Mouse (Mus musculus): ENCODE data around the gene Wnt11.

The Wnt11 gene

DNA sequence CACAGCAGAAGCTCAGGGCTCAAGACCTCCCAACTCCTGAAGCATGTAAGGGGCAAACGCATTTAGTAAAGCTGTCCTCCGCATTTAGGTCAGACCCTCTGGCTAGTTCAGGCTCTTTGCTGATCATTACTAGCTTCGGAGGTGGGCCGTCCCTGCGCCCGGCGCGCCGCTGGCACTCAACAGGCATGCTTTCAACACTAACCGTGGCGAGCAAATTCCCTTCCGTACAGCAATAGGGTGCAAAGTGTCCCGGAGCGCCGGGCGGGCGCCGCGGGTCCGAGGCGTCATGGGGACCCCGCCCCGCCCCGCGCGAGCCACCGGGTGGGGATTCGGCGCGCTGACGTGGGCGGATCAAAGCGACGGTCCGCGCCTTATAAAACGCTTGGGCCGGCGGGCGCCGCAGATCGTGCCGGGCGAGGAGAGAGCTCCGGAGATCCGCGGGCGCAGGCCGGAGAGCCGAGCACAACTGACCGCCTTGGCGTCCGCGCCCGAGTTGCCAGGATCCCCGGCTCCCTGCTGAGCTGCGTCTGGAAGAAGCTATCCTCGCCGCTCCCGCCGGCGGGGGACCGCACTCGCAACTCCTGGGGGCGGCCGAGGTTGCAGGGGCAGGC lies at the start of gene Wnt11:
Gene Wnt11, plus strand, starts transcription at position 402 of the 611 bp plus-strand sequence.
- DNase-seq: peak; percentile 43

DNA sequence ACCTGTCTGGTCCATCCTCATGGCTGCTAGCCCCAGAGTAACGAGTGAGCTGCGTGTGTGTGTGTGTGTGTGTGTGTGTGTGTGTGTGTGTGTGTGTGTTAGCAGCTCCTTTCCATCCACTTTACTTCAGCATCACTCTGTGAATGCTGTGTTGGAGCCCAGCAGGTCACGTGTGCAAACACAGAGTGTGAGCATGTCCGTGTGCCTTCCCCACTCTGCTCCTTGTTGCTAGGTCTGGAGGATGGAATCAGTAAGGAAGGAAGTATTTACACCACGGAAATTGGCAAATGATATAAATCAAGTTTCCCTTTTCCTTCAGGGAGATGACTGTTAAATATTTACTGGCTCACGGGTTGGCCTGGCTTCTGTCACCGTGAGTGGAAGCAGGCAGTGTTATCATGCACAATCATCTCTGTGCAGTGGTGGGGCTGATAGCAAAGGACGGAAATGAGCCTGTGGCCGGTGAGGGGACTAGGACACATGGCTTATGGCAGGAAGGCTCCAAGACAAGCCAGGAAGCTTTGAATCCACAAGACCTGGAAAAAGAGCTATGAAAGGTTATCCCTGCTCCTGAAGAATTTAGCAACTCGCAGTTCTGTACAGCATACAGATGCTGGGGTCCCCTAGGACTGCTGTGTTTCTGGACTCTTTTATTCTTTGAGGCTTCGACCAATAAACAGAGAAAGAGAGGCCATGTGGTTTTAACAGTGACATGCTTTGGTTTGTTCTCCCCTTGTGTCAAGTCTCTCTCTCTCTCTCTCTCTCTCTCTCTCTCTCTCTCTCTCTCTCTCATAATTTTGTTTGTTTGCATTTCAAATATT lies 47.9 kb upstream of the Wnt11 start:
- no peak for DNase-seq

DNA sequence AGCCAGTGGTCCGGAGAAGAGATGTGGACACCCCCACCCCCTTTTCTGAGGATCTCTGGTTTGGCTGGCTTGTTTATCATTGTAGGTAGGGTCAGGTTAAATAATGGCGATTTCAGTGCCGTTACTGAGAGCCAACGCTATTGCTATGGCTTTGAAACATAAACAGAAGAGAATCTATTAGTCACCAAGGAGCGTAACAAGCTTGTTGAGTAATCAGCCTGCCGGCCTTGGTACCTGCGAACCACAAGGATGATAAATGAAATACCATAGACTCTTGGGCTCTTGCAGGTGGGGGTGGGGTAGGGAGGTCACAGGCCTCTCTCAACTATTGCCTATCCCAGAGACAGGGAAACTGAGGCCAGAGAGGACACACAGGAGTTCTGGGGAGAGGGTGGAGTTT lies 46.2 kb upstream of the Wnt11 start:
- no peak for DNase-seq

DNA sequence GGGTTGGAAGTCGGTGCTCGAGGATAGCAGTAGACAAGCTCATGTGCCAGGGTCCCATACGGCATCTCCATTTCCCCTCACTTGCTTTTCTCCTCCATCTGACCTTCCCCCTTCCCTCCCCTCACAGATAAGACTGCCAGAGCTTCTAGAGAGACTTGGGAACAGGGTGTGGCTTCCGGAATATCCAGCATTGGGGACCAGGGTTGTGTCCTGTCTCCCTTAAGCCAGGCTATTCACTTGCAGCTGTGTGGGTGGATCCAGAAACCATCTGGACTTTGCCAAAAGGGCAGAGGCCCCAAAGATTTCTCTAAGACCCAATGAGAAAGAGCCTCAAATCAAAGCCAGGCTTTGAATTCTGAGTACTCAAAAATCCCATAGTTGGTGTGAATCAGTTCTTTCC lies 45.8 kb upstream of the Wnt11 start:
- DNase-seq: no peak

DNA sequence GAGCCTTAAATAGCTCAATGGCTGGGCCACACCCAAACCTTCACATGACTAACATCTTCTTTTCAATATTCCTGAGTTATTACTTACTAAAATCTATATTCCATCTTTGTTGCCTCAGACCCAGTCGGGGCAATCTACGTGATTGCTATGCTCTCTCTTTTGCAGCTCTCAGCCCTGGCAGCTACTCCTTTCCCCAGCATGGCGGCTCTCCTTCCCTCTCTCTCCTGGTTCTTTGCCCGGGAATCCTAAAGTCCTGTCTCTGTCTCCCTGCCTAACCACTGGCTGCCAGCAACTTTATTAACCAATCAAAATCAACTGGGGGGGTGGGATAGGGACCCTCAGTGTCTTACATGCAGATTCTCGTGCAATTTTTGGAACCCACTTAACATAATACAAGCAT lies 43.0 kb upstream of the Wnt11 start:
- DNase-seq: no peak

DNA sequence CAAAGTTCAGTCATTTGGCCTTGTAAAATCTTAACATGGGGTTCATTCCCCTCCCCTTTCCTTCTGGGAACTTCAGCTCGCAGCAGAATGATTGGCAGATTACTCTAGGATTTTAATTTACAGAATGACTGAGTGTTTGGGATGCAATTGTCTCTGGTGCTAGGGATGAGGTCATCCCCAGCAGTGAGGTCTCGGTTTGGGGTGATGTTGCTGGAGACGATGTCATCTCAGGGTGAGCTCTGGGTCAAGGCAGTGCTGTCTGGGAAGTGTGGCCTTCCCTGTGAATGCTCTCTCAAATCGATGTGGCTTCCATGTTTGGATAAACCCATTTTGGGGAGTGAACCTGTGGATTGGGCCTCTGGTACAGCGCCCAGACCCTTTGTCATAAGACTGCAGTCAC lies 41.1 kb upstream of the Wnt11 start:
- DNase-seq: no peak

DNA sequence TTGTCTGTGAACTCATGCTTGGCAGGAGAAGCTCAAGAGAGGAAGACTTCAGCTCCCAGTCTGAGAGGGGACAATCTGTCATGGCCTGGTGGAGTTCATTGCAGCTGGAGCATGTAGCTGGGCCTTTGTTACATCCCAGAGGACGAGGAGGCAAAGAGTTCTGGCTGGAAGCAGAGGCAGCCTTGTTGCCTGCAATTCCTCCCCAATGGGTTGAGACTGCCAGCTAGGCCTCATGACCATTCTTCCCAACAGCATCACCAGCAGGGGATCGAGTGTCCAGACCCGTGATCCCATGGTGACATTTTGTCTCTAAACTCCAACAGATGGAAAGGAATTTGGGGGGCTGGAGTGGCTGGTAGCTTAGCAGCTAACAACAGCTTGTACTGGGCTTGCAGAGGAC lies 40.5 kb upstream of the Wnt11 start:
- DNase-seq: no peak

DNA sequence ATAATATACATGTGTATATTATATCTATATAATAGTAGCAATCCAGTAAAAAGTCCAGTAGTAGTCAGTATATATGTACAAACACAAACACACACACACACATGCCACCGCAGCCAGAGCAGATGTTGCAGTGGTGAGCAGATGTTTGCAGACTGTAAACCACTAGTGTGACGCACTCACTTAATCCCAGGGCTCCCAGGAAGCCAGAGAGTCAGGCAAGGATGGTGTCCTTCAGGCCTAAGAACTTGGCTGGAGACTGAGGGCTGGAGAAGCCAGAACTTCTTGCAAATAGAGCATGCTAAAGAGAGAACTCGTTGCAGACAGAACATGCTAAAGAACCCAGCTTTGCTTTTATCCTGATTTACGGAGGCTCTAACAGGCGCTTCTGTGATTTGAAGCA lies 39.3 kb upstream of the Wnt11 start:
- no peak for DNase-seq

DNA sequence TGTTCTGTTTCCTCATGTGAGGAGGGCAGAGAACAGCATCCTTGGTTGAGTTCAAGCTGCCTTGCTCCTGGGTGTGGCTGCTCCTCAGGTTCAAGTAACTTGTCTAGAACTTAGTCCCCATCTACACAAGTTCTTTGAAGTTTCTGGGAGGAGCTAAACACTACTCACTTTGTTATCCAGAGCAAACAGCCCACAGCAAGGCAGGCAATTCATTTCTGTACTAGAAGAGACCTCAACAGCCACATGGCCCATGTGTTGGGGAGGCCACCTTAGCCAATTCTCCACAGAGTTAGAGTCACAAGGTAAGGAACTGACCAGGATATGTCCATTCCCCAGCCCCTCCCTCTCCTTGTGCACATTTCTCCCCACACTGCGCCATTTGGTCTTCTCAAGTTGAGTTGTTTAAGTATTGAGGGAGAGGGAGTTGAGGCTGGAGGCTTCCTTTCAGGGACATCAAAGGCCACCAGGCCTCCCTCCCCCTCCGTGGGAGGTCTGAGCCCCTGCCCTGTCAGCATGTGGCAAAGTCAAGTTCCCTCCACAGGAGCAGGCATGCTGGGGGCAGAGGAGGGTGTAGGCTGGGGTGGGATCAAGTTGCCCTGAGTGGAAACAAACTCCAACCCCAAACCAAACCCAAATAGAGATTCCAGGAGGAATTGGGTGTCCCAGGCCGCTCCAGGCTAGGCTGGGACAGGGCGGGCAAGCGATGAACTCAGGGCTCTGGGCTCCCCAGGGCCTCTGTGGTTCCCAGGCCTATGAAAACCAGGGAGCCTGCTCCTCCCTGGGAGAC lies 37.4 kb upstream of the Wnt11 start:
- DNase-seq: no peak

DNA sequence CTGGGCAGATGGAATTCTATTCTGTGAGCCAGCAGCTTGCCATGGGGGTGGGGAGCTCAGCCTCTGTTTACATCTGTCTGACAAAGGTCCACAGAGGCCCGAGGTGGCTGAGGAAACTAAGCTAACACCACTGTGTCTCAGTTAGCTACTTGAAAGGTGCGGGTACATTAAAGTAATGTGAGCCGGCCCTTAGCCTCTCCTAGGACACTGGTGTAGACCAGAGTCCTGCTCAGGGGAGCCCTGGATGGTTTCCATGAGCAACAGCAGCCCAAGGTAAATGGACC lies 36.8 kb upstream of the Wnt11 start:
- no peak for DNase-seq

DNA sequence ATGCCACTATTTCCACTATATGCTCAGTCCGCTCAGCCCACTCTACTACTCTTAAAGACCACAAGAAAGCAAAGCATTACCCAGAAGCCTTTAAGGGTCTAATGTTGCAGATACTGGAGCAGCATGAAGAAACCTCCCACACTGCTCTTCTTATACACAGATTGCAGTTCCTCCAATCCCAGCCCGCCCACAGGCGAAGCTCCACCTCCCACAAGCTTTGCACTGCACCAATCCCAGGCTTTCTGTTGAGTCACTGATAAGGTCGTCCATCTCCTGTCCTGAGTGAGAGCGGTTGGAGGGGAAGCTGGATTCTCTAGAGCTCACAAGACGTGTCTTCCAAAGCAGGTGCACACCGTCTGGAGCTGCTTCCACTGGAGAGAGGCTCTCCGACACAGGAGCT lies 34.5 kb upstream of the Wnt11 start:
- DNase-seq: peak; percentile 17

DNA sequence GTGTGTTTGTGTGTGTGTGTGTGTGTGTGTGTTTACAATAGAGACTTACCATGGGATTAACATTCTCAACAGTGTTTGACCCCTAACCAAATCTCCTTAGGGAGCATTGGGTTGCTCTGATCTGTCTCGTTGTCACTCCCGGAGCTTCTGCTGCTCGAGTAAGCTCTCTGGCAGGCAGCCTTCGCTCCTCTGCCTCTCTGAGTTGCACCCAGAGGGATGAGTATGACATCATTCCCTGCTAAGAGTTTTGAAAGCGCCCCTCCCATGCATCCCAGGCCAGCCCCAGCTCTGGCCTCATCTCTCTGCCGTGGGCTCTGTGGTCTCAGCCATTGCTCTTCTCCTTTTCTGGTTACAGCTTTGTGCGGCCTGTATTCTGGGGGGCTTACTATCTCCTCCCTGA lies 33.8 kb upstream of the Wnt11 start:
- no peak for DNase-seq

DNA sequence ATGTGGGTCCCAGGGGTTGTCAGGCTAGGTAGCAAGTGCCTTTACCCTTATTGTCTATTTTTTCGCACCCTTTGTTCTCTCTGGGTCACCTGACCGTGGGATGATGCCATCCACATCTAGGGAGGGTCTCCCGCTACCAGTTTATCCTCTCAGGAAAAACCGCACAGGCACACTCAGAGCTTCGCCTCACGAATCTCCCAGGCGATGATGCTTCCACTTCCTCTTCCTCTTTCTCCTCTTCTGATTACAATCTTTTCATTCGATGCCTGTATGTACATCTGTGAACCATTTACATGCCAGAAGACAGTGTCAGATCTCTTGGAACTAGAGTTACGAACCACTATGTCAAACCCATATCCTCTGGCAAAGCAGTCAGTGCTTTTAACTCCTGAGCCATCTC lies 31.7 kb upstream of the Wnt11 start:
- no peak for DNase-seq

DNA sequence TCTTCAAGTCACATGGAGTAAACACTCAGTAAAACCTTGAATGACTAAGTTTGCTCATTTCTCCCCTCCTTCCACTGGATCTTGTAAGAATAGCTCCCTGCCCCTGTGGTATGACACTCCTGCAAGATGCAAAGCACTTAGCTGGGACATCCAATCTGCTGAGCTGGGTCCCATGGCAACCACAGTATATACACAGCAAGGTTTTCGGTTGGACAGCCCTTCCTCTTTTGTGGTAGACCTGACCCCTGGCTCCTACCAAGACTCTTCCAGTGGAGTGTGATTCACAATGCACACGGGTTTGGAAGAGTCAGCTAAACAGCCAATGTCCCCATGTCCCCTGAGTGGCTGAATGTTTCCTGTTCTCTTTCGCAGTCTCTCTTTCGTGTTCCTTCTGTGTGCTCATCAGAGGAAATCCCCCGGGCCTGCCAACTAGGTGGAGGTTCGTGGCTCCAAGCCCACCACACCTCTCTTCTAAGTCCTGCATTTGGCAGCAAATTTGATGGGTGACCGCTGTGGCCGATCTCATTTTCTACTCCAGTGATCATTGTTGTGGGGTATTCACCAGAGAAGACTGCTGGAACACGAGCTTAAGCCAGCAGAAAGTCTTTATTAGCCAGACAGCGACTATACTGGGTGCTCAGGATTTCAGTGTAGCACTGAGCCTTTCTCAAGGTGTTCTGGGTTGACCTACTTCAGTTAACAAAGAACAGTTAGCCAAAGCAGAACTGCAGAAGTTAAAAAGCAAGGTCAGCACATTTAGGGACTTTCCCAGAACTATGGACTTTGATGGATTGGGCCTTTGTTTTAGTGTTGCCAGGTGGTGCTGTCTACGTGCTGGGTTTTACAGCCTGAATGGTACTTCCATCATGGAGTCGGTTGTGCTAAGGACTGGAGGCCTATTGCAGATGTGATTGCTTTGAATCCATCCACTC lies 29.8 kb upstream of the Wnt11 start:
- no peak for DNase-seq

DNA sequence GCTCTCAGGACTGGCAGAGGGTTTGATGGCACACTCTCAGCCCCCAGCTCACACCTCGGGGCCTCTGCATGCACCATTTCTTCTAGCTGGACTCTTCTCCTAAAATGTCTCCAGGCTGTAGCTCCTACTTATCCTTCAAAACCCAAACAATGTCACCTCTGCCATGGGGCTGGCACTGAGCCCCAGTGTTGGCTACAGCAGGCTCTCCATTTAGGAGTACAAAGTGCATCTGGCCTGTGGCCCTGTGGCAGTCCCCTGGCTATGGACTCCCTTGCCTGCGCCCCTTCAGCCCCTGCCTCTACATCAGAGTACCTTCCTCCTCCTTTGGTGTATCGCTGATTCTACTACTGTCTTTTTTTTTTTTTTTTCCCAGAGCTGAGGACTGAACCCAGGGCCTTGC lies 28.0 kb upstream of the Wnt11 start:
- no peak for DNase-seq

DNA sequence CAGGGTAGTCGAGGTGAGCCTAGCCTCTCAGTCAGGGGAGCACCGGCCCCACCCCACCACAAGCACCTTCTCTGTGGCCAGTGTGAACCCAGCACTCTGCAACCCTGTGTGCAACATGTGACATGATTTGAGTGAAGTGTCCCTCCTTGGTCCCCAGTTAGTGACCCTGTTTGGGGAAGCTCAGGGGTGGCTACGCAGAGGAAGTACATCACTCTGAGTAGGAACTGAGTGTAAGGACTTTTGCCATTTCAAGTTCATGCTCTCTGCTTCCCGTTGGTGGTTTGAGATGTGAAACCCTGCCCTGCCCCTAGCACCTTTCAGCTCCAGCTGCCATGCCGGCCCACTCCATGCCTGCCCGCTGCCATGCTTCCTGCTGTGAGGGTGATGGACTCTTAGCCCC lies 25.5 kb upstream of the Wnt11 start:
- no peak for DNase-seq

DNA sequence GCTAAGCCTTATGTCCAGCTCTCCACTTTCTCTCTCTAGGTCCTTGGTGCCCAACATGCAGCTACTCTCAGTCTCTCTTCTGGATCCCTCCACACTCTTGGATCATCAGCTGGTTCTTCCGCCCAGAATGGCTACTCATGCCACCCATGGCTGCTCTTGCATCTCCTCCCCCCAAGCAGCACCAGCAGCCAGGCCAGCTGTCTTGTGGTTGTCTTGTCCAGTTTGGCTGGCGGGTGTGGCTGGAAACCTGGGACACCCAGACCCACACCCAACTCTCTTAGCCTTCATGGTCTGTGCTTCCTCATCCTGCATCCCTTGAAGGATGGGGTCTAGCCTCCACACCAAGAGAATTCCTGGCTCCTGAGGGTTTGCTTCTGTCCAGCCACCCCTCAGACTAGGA lies 24.3 kb upstream of the Wnt11 start:
- no peak for DNase-seq

DNA sequence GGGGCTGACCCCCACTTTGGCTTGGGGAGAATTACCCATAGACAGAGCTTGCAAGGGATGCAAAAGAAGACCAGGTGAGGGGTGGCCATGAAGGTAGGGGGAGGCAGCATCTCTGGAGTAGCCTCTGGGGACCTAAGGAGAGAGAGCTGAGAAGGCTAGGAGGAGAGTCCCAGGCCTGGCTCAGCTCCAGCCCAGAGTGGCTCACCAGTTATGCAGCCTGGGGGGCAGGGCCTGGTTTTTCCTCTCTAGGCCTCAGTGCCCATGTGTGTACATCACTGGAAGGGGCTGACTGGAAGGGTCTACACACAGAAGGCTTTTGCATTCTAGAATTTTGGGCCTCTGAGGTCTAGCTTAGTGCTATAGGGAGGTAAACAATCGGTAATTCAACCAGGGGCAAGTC lies 14.4 kb upstream of the Wnt11 start:
- no peak for DNase-seq

DNA sequence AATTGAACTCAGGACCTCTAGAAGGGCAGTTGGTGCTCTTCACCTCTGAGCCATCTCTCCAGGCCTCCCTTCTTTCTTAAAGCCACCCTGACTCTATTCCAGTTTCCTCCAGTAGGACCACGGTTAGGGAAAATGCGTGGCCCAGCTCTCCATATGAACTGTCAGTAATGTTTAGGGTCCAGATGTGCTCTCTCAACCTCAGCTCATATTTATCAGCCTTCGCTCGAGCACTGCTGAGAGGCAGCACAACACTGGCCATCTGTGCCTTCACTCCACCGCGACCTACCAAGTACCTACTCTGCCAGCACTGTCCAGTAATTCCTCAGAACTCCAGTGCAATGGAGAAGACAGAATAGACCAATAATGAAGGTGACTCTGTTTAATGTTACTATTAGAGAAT lies 12.0 kb upstream of the Wnt11 start:
- DNase-seq: no peak

DNA sequence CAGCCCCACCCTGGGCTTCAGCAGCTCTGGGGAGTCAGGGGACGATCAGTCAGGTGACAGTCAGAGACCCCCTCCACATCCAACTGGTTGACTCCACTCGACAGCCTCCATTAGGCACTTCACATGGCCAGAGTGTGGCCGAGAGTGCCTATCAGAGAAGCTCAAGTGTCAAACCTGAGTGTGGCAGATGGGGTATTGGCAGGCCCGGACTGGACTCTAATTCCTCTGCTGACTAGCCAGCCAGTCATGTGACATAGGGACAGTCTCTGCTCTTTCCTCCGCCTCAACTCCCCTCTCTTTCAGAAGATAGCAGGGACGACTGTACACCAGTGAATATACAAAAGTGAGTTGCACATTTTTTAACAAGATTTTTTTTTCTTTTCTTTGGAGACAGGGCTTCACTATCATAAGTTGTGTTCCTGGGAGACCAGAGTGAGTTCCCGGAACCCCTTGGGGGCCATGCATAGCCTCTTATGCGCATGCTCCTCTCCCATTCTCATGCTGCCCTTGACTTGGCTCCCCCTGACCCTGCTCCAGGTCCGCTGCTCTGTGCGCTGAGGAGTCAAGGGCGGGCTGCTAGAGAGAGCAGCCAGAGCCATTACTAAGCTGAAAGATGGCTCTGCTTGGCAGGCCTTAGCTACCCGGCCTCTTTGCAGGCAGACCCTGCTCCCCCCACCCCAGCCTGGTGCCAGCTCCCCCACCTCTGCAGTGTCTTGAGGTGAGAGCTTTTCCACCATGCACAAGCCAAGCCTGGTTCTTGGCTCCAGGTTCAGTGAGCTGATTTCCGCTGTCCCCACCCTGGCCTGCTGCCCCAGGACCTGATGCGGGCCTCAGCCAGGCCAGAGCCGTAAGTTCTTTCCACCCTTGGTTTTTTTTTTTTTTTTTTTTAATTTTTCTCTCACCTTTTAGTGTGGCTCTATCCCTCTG lies 10.8 kb upstream of the Wnt11 start:
- no peak for DNase-seq

DNA sequence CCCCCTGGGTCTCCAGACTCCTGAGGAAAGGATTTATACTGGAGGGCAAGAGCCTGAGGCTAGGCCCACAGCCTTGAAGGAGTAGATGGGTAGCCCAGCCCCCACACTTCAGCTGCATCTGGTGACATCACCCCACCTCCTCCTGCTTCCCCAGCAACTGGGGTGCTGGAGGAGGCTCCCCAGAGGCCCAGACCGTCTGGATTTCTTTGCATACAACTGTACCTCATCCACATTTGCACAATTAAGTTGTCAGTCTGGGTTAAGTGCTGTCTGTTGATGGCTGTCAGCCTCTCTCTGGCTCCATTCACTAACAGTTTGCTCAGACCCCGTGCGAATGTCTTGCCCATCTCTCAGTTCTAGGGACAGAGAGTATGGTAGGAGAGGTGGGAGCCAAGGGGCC lies 6.9 kb upstream of the Wnt11 start:
- DNase-seq: no peak

DNA sequence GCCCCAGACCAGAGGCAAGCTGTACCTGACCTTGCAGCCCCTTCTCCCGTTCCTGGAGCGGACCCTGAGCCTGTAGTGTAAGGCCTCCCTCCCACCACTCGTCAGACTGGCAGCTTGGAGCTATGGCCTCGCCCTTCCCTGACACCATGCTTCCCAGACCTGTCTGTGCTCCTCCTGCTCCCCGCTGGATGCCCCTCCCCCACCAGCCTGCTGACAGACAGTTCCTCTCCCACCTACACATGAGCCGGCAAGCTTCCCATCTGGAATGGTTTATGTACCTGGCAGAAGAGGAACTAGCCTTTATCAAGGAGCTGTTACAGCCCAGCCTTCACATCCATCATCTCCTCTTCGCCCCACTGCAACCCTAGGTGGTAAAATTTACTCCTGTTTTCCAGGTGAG lies 6.0 kb upstream of the Wnt11 start:
- DNase-seq: no peak
